Mouse (Mus musculus): ENCODE data around the gene Rnf180. TPM values are rescaled to one million over a fixed set of nuclear protein-coding genes. Genes with fewer than 3 reads are reported as not detected.

The Rnf180 gene
- total RNA-seq, 2 experiments from 2014 or later, result 1.5 to 2.1 TPM

DNA sequence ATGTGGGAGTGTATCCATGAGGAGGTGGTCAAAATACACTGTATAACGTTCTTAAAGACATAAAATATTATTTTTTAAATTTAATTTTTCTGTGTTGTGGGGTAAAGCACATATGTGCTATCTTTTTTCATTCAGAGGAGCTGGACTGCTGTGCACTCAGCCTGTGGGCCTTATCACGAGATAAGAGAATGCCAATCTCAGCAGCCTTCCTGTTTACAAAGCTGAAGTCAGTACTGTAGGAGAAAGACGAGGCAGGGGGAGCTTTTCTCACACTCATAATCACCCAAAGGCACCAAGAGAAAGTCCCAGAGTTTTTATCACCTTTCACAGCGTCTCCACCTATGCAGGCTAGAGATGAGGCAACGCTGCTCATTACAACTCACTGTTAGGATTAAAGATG is 160.2 kb downstream of the Rnf180 start:
- DNase-seq (ENCODE audit: low spot score in 2 of 2), result no peak

DNA sequence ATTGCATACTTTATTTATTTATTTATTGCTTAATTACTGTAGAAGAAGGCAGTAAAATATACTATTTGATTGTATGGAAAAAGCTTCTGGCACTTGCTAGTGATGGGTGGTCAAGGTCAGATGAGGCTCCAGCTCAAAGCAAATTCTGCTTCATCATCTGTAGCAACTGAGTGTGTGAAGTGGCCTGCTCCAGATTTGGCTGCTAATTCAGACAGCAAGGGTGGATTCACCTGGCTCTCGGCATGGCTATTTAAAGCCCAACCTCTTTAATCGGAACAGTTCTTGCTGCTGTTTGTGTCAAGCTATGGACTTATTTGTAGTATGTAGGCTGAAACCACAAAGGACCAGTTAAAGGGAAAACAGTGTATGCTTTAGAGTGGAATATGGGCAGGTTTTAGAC is 161.8 kb downstream of the Rnf180 start:
- DNase-seq (ENCODE audit: low spot score in 2 of 2), result no peak

DNA sequence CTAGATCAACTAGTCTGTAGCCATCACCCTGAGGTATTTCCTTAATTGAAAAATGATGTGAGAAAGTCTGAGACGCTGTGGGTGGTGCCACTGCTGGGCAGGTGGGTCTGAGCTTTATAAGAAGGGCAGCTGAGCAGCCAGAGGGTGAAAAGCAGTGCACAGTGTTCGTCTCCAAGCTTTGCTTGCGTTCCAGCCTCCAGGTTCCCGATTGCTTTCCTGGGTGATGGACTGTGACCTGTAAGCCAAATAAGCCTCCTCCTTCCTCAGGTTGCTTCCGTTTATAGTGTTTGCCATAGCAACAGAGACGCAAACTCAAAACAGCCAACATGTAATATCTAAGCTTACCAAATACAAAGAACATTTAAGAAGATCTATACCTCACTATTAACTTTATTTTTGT is 162.2 kb downstream of the Rnf180 start:
- no peak for DNase-seq (ENCODE audit: low spot score in 2 of 2)

DNA sequence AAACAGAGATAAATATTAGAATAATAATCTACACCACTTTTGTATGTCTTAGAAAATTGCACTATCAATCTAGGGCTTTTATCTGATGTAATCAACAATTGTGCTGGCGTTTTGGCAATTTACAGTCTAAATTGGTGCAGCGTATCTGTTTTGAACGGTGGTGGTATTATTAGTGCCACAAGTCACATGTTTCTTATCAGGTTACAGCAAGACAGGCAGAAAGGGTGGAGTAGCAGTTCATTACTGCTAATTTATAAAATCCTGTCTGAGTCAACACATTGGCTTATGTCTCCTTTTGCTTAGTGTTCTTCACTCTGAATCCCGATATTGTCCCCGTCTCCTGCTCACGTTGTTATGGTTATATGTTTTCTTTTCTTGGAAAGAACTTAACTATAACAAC is 164.5 kb downstream of the Rnf180 start:
- DNase-seq (ENCODE audit: low spot score in 2 of 2), result no peak

DNA sequence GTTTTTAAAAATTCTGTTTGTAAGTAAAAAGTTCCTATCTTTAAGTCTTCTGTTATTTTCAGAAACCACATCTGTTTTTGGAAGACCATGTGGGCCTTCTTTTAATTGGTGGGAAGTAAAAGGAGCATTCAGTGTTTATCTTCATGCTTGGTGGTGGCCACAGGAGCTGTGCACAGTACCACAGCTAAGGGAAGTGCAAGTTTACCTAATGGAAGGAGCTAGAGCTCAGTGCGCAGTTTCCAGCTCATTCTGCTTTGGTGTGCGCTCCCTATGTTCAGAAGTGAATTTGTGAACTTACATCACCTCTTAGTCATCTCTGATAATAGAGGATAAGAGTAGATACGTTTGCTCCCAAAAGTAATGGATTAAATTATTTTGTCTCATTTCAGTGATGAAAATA is 172.5 kb downstream of the Rnf180 start:
- DNase-seq (ENCODE audit: low spot score in 2 of 2), result no peak

DNA sequence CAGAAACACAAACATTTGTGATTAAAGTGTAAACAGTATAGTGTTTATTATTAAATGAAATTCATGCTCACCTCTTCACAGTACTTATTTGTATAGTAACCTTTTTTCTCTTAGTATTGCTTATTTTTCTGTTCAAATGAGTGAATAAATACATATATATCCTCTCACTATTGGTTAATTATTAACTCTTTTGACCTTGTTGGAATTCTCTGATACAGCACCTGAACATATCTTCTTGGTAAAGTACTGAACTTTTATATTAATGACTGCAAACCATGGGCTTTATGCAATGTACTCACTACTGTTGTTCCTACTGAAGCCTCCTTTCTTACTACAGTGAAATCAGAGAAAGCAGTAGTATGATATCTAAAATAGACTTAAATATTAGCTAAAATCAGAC is 173.0 kb downstream of the Rnf180 start:
- DNase-seq (ENCODE audit: low spot score in 2 of 2), result no peak

DNA sequence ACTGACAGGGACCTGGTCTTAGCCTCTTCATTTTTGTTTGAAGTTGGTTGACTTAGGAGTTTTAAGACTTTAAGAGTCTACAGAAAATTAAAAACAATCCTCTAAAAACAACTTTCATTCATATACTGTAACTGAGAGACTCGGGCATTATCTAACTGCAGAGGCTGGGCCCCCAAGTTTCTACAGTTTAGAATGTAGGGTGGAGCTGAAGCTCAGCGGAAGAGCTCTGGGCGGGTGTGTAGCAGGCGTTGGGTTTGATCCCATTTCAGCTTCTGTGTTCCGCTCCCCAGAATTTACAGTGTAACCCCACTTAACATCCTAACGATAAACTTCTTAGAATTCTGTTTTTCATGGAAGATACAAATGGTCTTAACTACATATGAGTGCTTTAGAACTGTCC is 183.0 kb downstream of the Rnf180 start:
- no peak for DNase-seq (ENCODE audit: low spot score in 2 of 2)

DNA sequence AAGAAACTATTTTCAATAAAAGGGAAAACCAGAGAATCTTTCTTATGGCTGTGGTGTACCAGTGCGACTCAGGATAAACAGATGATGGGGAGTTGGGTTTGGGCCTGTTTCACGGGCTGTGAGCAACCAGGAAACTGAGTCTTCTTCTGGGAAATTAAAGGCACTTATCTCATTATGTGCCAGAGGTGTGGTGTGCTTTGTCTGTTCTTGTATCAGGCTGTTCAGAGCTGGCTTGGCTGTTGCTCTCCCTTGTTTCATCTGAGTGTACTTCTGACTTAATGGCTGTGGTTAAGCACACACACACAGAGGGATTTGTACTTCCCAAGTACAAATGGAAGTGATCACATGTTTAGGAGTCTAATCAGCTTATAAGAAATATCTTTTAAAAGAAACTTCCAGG is 190.2 kb downstream of the Rnf180 start:
- DNase-seq (ENCODE audit: low spot score in 2 of 2), result no peak

DNA sequence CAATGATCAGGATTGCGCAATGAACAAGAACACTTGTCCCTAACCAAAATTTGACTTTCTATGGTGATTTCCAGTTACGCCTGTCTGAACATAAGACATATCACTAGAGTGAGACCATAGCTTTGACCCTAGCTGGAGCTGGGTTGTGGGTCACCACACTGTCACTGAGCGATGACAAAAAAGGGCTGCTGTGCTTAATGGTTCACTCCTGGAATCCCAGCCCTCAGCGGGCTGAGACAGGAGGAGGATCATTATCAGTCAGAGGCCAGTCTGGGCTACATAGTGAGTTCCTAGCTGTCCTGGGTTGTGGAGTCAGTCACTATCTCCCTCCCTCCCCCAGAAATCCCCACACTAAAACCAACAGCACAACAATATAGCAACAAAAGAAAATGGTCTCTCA is 193.9 kb downstream of the Rnf180 start:
- DNase-seq (ENCODE audit: low spot score in 2 of 2), result no peak

DNA sequence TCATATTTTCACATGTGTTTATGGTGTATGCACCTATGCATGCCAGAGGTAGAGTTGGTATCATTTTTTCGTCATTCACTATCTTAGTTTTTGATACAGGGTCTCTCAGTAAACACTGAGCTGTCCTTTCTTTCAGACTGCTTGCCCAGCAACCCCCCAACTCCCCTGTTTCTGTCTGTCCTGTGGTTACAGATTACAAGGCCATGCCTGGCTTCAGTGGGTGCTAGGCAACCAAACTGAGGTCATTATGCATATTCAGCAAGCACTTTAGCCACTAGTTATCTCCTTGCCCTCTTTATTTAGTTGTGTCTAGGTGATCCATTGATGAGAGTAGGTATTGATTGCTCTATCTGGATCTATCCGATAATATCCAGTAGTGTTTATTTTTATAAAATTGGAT is 198.3 kb downstream of the Rnf180 start:
- no peak for DNase-seq (ENCODE audit: low spot score in 2 of 2)

DNA sequence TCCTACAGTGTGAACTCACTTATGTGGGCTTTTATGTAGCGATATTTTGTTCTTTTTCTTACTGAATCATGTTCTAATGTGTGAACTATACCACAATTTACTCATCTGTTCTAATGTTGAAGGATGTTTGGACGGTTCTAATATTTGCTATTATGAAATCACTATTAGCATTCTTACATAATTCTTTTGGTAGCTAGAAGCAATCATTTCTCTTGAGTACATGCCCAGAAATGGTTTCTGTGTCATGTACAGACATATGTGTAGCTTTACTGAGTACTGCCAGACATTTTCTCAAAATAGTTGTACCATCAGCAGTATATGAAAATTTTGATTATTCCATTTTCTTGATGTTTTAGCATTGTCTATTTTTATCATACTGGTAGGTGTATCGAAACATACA is 205.3 kb downstream of the Rnf180 start:
- no peak for DNase-seq (ENCODE audit: low spot score in 2 of 2)

DNA sequence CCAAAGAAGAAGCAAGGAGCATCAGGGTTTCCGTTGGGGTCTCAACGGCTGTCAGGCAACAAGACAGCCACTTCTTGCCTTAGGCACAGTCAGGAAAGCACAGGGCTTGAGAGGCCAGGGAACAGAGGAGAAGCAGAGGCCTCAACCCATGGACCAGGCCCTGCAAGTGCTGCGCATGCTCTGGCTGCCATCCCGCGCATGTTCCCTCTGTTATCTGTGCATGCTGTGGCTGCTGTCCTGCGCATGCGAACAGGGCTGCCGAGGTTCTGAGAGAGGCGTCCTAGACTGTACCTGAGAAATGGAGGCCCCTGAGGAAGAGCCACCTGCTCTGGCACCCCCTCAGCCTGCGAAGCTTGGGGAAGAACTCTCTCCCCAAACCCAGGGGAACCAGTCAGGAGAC is 212.8 kb downstream of the Rnf180 start, which contains the start of gene 4933425L06Rik:
Gene 4933425L06Rik, plus strand, starts transcription at position 261 of the 400 bp plus-strand sequence.
- DNase-seq (ENCODE audit: low spot score in 2 of 2), result no peak

Other genes starting within 250 kb of the Rnf180 start
- 1 to 10 TPM; 2.5 to 2.9 TPM for gene Rgs7bp, start 239.9 kb downstream of the Rnf180 start, total RNA-seq (2021)
- not detected for gene 4933425L06Rik, start 212.7 kb downstream of the Rnf180 start, total RNA-seq (2021)
- not detected for gene Htr1a, start 148.8 kb upstream of the Rnf180 start, total RNA-seq (2021)

All from gastrocnemius, postnatal 4 days (tissue).